Mouse (Mus musculus) stomach, postnatal 0 days (tissue): ENCODE data around the gene Gtf3c2.

Experiments used
- CTCF ChIP-seq: IDR thresholded peaks from 2 replicates; pipeline ENCODE4 v1.5.1; 2016; ENCODE audit warnings: antibody characterized with exemption, low read depth, mild to moderate bottlenecking, moderate library complexity
- EP300 ChIP-seq: optimal IDR thresholded peaks from 2 replicates; pipeline ENCODE3; 2016; ENCODE audit warnings: antibody characterized with exemption

- no peak for TF ChIP-seq CTCF
- no peak for TF ChIP-seq EP300
These were observed 43.1 kb downstream of the Gtf3c2 start for GRCm38 (mm10) chr5:31136730-31137424.
